Mouse (Mus musculus): ENCODE measurements around the gene Kcnab2. TPM values are rescaled to one million over a fixed set of nuclear protein-coding genes. Genes with fewer than 3 reads are reported as not detected.

Gene Kcnab2
- polyA plus RNA-seq, 1 experiment from 2014 or later: 21.7 TPM

GRCm38 (mm10) chr4:152423576-152423975, 54.1 kb downstream of the Kcnab2 start:
- no peaks in the 10 kb centered on the region for H3K4me1 ChIP-seq (ENCODE audit: control insufficient read depth, insufficient read depth, low read length)
- WGBS: 80% methylated on average over 6 of the region's 6 CpGs
- no peak overlapping the region for H3K9ac ChIP-seq (ENCODE audit: low read length)
- H3K4me3 ChIP-seq (ENCODE audit: low read length): no peak overlapping the region
- no peaks in the 10 kb centered on the region for H3K36me3 ChIP-seq (ENCODE audit: control insufficient read depth, insufficient read depth)
- ATAC-seq (replicated peaks; ENCODE audit: extremely low read depth, insufficient read depth, low FRiP score): no peak
- no peaks in the 10 kb centered on the region; the same call in 1 of the 2 replicates for H3K9me3 ChIP-seq (replicated peaks; ENCODE audit: control insufficient read depth, low read length)
- H3K27me3 ChIP-seq (ENCODE audit: control insufficient read depth, insufficient read depth, low read length): no peaks in the 10 kb centered on the region
- no peak overlapping the region for H3K27ac ChIP-seq (ENCODE audit: low read length)
- no peak overlapping the region for H3K4me2 ChIP-seq (ENCODE audit: low read depth, low read length)

- Histone ChIP-seq H3K4me1 (ENCODE audit: control insufficient read depth, insufficient read depth, low read length) (no peaks in the 10 kb centered on the region), H3K36me3 (ENCODE audit: control insufficient read depth, insufficient read depth) (no peaks in the 10 kb centered on the region), H3K9me3 (replicated peaks; ENCODE audit: control insufficient read depth, low read length) (no peaks in the 10 kb centered on the region), H3K4me3 (ENCODE audit: low read length) (no peak overlapping the region), H3K9ac (ENCODE audit: low read length) (no peak overlapping the region), H3K27ac (ENCODE audit: low read length) (no peak overlapping the region), H3K27me3 (ENCODE audit: control insufficient read depth, insufficient read depth, low read length) (no peaks in the 10 kb centered on the region), H3K4me2 (ENCODE audit: low read depth, low read length) (no peak overlapping the region)
- no peak for ATAC-seq (replicated peaks; ENCODE audit: extremely low read depth, insufficient read depth, low FRiP score)
- WGBS: 41% methylated on average over 28 of the region's 28 CpGs
Observed at GRCm38 (mm10) chr4:152418229-152419060, 59.2 kb downstream of the Kcnab2 start.

GRCm38 (mm10) chr4:152412524-152413080, 65.1 kb downstream of the Kcnab2 start:
- Histone ChIP-seq H3K27me3 (ENCODE audit: control insufficient read depth, insufficient read depth, low read length) (no peaks in the 10 kb centered on the region), H3K9me3 (replicated peaks; ENCODE audit: control insufficient read depth, low read length) (no peaks in the 10 kb centered on the region), H3K9ac (ENCODE audit: low read length) (no peak overlapping the region), H3K36me3 (ENCODE audit: control insufficient read depth, insufficient read depth) (no peaks in the 10 kb centered on the region), H3K27ac (ENCODE audit: low read length) (no peak overlapping the region), H3K4me3 (ENCODE audit: low read length) (no peak overlapping the region), H3K4me2 (ENCODE audit: low read depth, low read length) (no peak overlapping the region), H3K4me1 (ENCODE audit: control insufficient read depth, insufficient read depth, low read length) (no peaks in the 10 kb centered on the region)
- ATAC-seq (replicated peaks; ENCODE audit: extremely low read depth, insufficient read depth, low FRiP score): no peak
- WGBS: 77% methylated on average over 3 of the region's 3 CpGs

- Histone ChIP-seq H3K27me3 (ENCODE audit: control insufficient read depth, insufficient read depth, low read length) (no peaks in the 10 kb centered on the region), H3K4me3 (ENCODE audit: low read length) (no peak overlapping the region), H3K4me2 (ENCODE audit: low read depth, low read length) (no peak overlapping the region), H3K4me1 (ENCODE audit: control insufficient read depth, insufficient read depth, low read length) (no peaks in the 10 kb centered on the region), H3K27ac (ENCODE audit: low read length) (no peak overlapping the region), H3K36me3 (ENCODE audit: control insufficient read depth, insufficient read depth) (no peaks in the 10 kb centered on the region), H3K9me3 (replicated peaks; ENCODE audit: control insufficient read depth, low read length) (no peaks in the 10 kb centered on the region), H3K9ac (ENCODE audit: low read length) (no peak overlapping the region)
- WGBS: 52% methylated on average over 13 of the region's 13 CpGs
- ATAC-seq (replicated peaks; ENCODE audit: extremely low read depth, insufficient read depth, low FRiP score): no peak
Observed at GRCm38 (mm10) chr4:152410961-152411360, 66.7 kb downstream of the Kcnab2 start.

GRCm38 (mm10) chr4:152406531-152406930, 71.1 kb downstream of the Kcnab2 start:
- Histone ChIP-seq H3K36me3 (ENCODE audit: control insufficient read depth, insufficient read depth) (no peaks in the 10 kb centered on the region), H3K9me3 (replicated peaks; ENCODE audit: control insufficient read depth, low read length) (no peaks in the 10 kb centered on the region), H3K4me2 (ENCODE audit: low read depth, low read length) (no peak overlapping the region), H3K9ac (ENCODE audit: low read length) (no peak overlapping the region), H3K27ac (ENCODE audit: low read length) (no peak overlapping the region), H3K27me3 (ENCODE audit: control insufficient read depth, insufficient read depth, low read length) (no peaks in the 10 kb centered on the region), H3K4me3 (ENCODE audit: low read length) (no peak overlapping the region), H3K4me1 (ENCODE audit: control insufficient read depth, insufficient read depth, low read length) (no peaks in the 10 kb centered on the region)
- 77% methylated on average over 8 of the region's 8 CpGs for WGBS
- no peak for ATAC-seq (replicated peaks; ENCODE audit: extremely low read depth, insufficient read depth, low FRiP score)

GRCm38 (mm10) chr4:152405671-152406201, 71.9 kb downstream of the Kcnab2 start:
- H3K27me3 ChIP-seq (ENCODE audit: control insufficient read depth, insufficient read depth, low read length): no peaks in the 10 kb centered on the region
- no peak overlapping the region for H3K27ac ChIP-seq (ENCODE audit: low read length)
- no peaks in the 10 kb centered on the region for H3K36me3 ChIP-seq (ENCODE audit: control insufficient read depth, insufficient read depth)
- no peak for ATAC-seq (replicated peaks; ENCODE audit: extremely low read depth, insufficient read depth, low FRiP score)
- H3K4me2 ChIP-seq (ENCODE audit: low read depth, low read length): no peak overlapping the region
- no peak overlapping the region for H3K9ac ChIP-seq (ENCODE audit: low read length)
- no peaks in the 10 kb centered on the region for H3K4me1 ChIP-seq (ENCODE audit: control insufficient read depth, insufficient read depth, low read length)
- H3K9me3 ChIP-seq (replicated peaks; ENCODE audit: control insufficient read depth, low read length): no peaks in the 10 kb centered on the region
- no peak overlapping the region for H3K4me3 ChIP-seq (ENCODE audit: low read length)
- WGBS: 64% methylated on average over 7 of the region's 7 CpGs

- Histone ChIP-seq H3K27me3 (ENCODE audit: control insufficient read depth, insufficient read depth, low read length) (no peaks in the 10 kb centered on the region), H3K4me1 (ENCODE audit: control insufficient read depth, insufficient read depth, low read length) (no peaks in the 10 kb centered on the region), H3K9me3 (replicated peaks; ENCODE audit: control insufficient read depth, low read length) (no peaks in the 10 kb centered on the region), H3K4me2 (ENCODE audit: low read depth, low read length) (no peak overlapping the region), H3K4me3 (ENCODE audit: low read length) (no peak overlapping the region), H3K36me3 (ENCODE audit: control insufficient read depth, insufficient read depth) (no peaks in the 10 kb centered on the region), H3K27ac (ENCODE audit: low read length) (no peak overlapping the region), H3K9ac (ENCODE audit: low read length) (no peak overlapping the region)
- 69% methylated on average over 6 of the region's 6 CpGs for WGBS
- ATAC-seq (replicated peaks; ENCODE audit: extremely low read depth, insufficient read depth, low FRiP score): no peak
Observed at GRCm38 (mm10) chr4:152405143-152405542, 72.5 kb downstream of the Kcnab2 start.

GRCm38 (mm10) chr4:152398926-152399325, 78.7 kb downstream of the Kcnab2 start:
- Histone ChIP-seq H3K9me3 (replicated peaks; ENCODE audit: control insufficient read depth, low read length) (no peaks in the 10 kb centered on the region), H3K4me2 (ENCODE audit: low read depth, low read length) (no peak overlapping the region), H3K4me3 (ENCODE audit: low read length) (no peak overlapping the region), H3K36me3 (ENCODE audit: control insufficient read depth, insufficient read depth) (no peaks in the 10 kb centered on the region), H3K27ac (ENCODE audit: low read length) (no peak overlapping the region), H3K9ac (ENCODE audit: low read length) (no peak overlapping the region), H3K27me3 (ENCODE audit: control insufficient read depth, insufficient read depth, low read length) (no peaks in the 10 kb centered on the region), H3K4me1 (ENCODE audit: control insufficient read depth, insufficient read depth, low read length) (no peaks in the 10 kb centered on the region)
- ATAC-seq (replicated peaks; ENCODE audit: extremely low read depth, insufficient read depth, low FRiP score): no peak
- WGBS: 59% methylated on average over 3 of the region's 3 CpGs

- H3K27me3 ChIP-seq (ENCODE audit: control insufficient read depth, insufficient read depth, low read length): no peaks in the 10 kb centered on the region
- no peak overlapping the region for H3K4me3 ChIP-seq (ENCODE audit: low read length)
- no peaks in the 10 kb centered on the region for H3K36me3 ChIP-seq (ENCODE audit: control insufficient read depth, insufficient read depth)
- no peaks in the 10 kb centered on the region for H3K4me1 ChIP-seq (ENCODE audit: control insufficient read depth, insufficient read depth, low read length)
- H3K9me3 ChIP-seq (replicated peaks; ENCODE audit: control insufficient read depth, low read length): no peaks in the 10 kb centered on the region
- no peak overlapping the region for H3K27ac ChIP-seq (ENCODE audit: low read length)
- WGBS: 81% methylated on average over 17 of the region's 17 CpGs
- no peak for ATAC-seq (replicated peaks; ENCODE audit: extremely low read depth, insufficient read depth, low FRiP score)
- H3K9ac ChIP-seq (ENCODE audit: low read length): no peak overlapping the region
- no peak overlapping the region for H3K4me2 ChIP-seq (ENCODE audit: low read depth, low read length)
Observed at GRCm38 (mm10) chr4:152392627-152393026, 85.0 kb downstream of the Kcnab2 start.

Data from heart, embryonic 16.5 days (tissue).